Comparison of ENCODE assay signal across 27 mouse cellular contexts in the genomic region with DNA sequence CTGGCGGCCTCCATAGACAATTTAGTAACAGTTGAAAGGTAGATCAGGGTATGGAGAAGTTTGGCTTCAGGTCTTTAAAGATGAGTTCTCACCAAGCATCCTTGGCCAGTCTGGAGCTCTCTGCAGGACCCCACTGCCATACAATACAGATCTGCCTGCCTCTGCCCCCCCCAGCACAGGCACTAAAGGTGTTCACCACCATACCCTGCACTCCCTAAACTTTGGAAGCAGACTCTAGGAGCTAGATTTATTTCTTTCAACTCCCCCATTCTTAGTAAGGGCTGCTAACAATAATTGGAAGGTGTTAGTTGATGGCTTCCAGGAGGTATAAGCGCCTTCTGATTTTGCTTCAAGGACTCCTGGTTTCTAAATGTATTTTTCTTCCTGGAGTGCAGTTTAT. TPM values are rescaled to one million over a fixed set of nuclear protein-coding genes. Genes with fewer than 3 reads are reported as not detected.
"Had no signal": no experiment of that assay in that cellular context is flagged by ENCODE, and none has a peak within 500 bp of the region (broad histone marks: within the 10 kb centered on the region; RNA-seq: fewer than 3 reads in every experiment).

No protein-coding gene starts in this region.

- H3K4me2 ChIP-seq: midbrain, embryonic 12.5 days; neural tube, embryonic 13.5 days; neural tube, embryonic 15.5 days had no signal

- DNase-seq: lung, adult 18-20 months; lung, postnatal 10 days; lung, postnatal 4 days; midbrain, embryonic 14.5 days; retina, postnatal 1 day; right cerebral cortex, adult 18-20 months; right cerebral cortex, postnatal 25 days; right cerebral cortex, postnatal 4 days; spleen, adult 18-20 months; thymus, adult 18-20 months; thymus, postnatal 14 days; thymus, postnatal 36 days had no signal

- ATAC-seq: midbrain, embryonic 16.5 days had no signal

- H3K27ac ChIP-seq: midbrain, embryonic 10.5 days; midbrain, embryonic 12.5 days; neural tube, embryonic 13.5 days; neural tube, embryonic 15.5 days had no signal

- H3K9me3 ChIP-seq: midbrain, embryonic 10.5 days; midbrain, embryonic 12.5 days; neural tube, embryonic 13.5 days; neural tube, embryonic 15.5 days had no signal

- H3K9ac ChIP-seq: midbrain, embryonic 12.5 days; neural tube, embryonic 13.5 days; neural tube, embryonic 15.5 days had no signal

- H3K27me3 ChIP-seq: midbrain, embryonic 12.5 days; neural tube, embryonic 13.5 days; neural tube, embryonic 15.5 days had no signal

- H3K4me1 ChIP-seq: midbrain, embryonic 10.5 days; midbrain, embryonic 12.5 days; neural tube, embryonic 13.5 days; neural tube, embryonic 15.5 days had no signal

- H3K4me3 ChIP-seq: midbrain, embryonic 10.5 days; midbrain, embryonic 12.5 days; myocyte; neural tube, embryonic 13.5 days; neural tube, embryonic 15.5 days had no signal

- H3K36me3 ChIP-seq: midbrain, embryonic 10.5 days; midbrain, embryonic 12.5 days; neural tube, embryonic 13.5 days; neural tube, embryonic 15.5 days had no signal

RNA-seq across cellular contexts. Expression of a gene that starts 19.5 kb away (rescaled TPM):
- total RNA-seq: megakaryocyte, adult 5-6 weeks; megakaryocyte-erythroid progenitor cell, adult 5-6 weeks had no signal
- polyA plus RNA-seq: liver, embryonic 16.5 days; lung, embryonic 16.5 days; midbrain, embryonic 10.5 days; midbrain, embryonic 12.5 days; midbrain, embryonic 14.5 days; midbrain, embryonic 16.5 days; myocyte; neural tube, embryonic 11.5 days; neural tube, embryonic 13.5 days; neural tube, embryonic 15.5 days; small intestine, adult 2 months; stomach, embryonic 14.5 days; stomach, embryonic 16.5 days; thymus, postnatal 0 days had no signal

RNA-seq across cellular contexts. Expression of a gene that starts 27.8 kb away (rescaled TPM):
- total RNA-seq: megakaryocyte, adult 5-6 weeks; megakaryocyte-erythroid progenitor cell, adult 5-6 weeks had no signal
- polyA plus RNA-seq: liver, embryonic 16.5 days; lung, embryonic 16.5 days; midbrain, embryonic 10.5 days; midbrain, embryonic 12.5 days; midbrain, embryonic 14.5 days; midbrain, embryonic 16.5 days; myocyte; neural tube, embryonic 11.5 days; neural tube, embryonic 13.5 days; neural tube, embryonic 15.5 days; small intestine, adult 2 months; stomach, embryonic 14.5 days; stomach, embryonic 16.5 days had no signal
